Mouse (Mus musculus) right cerebral cortex, postnatal 14 days (tissue): ENCODE measurements around the gene Tnip1.
"Not testable (repeated sequence)": the region's sequence is repeated elsewhere in the genome, so short reads cannot be mapped to it uniquely, and the experiment has no call there.

Source experiments
- DNase-seq: peaks from one replicate; pipeline ENCODE4 v3.0.0; 2022

The Tnip1 gene

DNA sequence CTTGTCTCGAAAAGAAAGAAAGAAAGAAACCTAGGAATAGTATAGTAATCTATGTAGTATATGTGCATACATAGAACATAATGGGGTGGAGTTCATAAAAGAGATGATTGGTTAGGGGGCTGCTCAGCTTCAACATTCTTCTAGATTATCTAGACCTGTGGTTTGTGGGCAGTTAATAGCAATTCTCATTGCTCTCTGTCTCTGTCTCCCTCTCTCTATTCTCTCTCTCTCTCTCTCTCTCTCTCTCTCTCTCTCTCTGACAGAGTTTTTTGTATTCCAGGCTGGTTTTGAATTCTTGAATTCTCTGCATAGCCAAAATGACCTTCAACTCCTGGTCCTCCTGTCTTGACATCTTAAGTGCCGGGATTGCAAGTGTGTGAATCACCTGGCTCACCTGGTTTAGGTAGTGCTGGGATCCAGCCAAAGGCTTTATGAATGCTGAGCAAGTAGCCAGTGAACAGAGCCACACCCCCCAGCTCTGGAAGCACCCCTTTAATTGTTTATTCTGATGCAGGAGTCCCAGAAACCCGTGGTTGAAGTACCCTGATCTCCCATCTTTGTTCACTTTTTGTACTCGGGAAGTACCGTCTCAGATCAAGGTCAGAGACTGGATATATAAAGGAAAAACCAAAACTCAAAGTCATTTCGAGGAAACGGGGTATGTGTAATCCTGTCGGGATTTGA, 8.8 kb upstream of the Tnip1 start:
- DNase-seq: no peak

GRCm38 (mm10) chr11:54965234-54965633, 2.5 kb upstream of the Tnip1 start:
- DNase-seq: no peak

GRCm38 (mm10) chr11:54961921-54962320, 796 bp downstream of the Tnip1 start:
- no peak for DNase-seq

GRCm38 (mm10) chr11:54961164-54961850, 1.4 kb downstream of the Tnip1 start:
- DNase-seq: no peak

DNA sequence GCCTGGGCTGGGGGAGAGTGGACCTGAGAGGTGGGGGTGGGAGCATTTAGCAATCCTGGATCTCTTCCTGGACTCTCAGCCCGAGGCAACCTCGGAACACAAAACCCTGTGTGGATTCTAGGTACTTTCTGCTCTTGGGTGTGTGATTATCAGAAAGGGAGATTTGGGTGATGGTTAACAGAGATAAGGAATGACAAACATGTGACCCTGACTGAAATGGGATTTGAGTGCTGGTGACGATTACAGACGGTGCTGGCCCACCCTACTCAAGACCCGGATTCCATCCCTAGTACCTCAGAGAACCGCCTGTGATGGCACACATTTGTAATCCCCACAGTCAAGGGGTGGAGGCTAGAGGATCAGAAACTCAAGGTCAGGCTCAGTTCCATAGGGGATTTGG, 2.5 kb downstream of the Tnip1 start:
- DNase-seq: no peak

DNA sequence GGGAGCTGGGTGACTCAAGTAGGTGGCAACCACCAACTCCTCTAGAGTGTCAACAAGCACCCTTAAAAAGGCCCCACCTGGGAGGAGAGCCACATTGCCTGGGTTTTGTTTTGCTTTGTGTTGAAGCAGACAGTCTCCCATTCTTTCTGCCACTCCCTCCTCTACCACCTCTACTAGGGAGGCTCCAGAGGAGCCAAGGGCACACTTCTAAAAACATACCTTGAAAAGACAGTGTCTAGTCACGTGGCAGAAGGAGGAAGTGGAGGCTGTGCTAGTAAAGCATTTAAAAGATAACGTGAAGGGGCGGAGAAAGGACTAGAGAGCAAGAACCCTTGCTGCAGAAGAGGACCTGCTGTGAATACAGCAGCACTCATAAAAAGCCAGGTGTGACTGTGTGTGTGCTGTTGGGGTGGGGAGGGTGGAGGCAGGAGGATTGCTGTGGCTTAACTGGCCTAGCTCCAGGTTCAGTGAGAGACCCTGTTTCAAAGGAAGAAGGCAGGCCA, 4.1 kb downstream of the Tnip1 start:
- DNase-seq: no peak

- DNase-seq: not testable (repeated sequence)
These were observed 5.0 kb downstream of the Tnip1 start for GRCm38 (mm10) chr11:54957708-54958107.

DNA sequence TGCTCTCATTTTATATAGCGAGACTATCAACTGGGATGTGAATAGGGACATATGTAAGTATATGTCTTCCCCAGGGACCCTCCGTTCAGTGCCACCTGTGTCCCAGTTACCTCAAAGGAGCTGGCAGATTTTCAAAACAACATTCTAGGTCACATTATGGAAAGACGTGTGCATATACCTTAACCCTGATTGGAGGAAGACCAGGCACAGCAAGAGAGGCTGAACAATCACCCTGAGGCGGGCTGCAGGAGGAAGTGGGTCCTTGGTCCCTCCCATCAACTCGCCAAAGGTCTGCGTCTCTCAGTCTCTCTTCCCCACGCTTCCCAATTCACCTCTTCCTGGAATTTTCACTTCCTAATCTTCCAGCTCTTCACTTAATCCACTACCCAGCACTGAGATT, 5.8 kb downstream of the Tnip1 start:
- no peak for DNase-seq

GRCm38 (mm10) chr11:54955735-54956480, 6.8 kb downstream of the Tnip1 start:
- DNase-seq: peak; percentile 98

DNA sequence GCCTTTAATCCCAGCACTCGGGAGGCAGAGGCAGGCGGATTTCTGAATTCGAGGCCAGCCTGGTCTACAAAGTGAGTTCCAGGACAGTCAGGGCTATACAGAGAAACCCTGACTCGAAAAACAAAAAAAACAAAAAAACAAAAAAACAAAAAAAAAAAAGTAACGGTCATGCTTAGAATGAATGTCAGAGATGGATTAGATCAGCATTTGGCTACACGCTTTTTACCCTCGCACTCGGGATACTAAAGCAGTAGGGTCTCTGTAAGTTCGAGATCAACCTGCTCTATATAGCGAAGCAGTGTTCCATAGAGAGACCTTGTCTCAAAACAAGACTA, 7.3 kb downstream of the Tnip1 start:
- DNase-seq: not testable (repeated sequence)

GRCm38 (mm10) chr11:54954716-54955115, 8.0 kb downstream of the Tnip1 start:
- no peak for DNase-seq

DNA sequence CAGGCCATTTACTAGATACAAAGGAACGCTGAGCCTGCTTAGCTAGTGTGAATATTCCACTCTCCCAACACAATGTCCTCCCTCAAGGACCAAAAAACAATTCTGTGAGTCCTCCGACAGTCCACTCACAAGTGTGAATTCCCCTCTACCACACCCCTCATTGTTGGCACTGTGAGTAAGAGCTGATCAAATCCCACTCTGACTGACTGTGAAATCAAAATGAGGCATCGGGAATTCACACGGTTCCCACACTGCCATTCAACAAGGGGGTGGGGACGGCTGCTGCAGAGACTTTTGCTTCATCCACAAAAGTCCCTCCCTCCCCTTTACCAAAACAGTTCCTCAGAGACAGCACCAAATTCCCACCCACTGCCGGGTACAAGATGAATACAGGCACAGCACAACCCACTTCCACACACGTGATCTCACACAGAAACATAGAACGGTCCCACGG, 8.7 kb downstream of the Tnip1 start:
- no peak for DNase-seq

DNA sequence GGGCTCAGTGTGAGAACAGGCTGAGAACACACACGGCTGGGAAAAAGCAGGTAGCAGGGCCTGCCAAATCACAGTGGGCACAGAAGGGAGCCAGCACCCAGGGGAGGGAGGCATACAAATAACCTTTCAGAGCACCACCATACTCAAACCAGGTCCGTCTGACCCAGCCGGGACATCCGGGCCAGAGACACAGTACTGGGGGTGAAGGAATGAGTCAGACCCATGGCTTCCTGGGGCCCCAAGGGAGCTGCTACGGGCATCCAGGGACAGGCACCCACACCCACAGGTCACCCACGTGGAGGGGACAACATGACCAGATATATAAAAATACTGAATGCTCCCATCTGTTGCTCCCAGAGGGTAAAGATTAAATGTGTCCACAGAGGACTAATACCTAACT, 10.1 kb downstream of the Tnip1 start:
- no peak for DNase-seq

GRCm38 (mm10) chr11:54950684-54951083, 12.0 kb downstream of the Tnip1 start:
- no peak for DNase-seq

DNA sequence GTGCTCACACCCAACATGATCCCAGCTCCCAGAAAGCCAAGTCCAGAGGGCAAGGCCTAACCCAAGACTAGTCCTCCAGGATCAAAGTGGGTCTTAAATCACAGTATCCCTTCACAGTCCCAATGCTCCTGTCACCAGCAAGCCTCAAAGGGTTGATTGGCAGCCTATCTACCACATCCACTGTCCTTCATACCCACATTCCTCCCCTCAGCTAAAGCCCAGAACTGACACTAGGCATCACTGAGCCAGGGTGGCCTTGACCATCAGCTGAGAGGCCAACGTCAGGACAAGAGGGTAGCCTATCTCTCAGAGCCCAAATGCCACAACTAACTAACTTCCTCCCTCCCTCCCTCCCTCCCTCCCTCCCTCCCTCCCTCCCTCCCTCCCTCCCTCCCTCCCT, 13.0 kb downstream of the Tnip1 start:
- DNase-seq: no peak

DNA sequence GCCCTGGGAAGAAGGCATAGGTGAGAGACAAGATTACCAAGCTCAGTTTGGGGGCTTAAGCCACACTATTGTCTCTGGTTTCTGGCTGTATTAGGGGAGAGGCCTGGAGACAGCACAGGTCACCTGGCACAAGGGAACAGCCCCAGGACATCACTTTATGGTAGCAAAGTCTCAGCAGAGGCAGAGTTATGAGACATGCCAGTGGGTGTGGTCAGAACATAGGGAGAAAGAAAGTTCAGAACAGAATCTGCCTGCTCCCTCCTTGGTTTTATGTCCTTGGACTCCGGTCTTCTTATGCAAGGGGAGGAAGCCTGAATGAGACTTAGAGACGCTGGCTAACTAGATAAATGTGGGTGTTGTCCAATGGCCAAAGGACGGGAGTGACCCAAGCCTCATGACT, 18.0 kb downstream of the Tnip1 start:
- DNase-seq: no peak

GRCm38 (mm10) chr11:54940056-54940455, 22.7 kb downstream of the Tnip1 start:
- no peak for DNase-seq

DNA sequence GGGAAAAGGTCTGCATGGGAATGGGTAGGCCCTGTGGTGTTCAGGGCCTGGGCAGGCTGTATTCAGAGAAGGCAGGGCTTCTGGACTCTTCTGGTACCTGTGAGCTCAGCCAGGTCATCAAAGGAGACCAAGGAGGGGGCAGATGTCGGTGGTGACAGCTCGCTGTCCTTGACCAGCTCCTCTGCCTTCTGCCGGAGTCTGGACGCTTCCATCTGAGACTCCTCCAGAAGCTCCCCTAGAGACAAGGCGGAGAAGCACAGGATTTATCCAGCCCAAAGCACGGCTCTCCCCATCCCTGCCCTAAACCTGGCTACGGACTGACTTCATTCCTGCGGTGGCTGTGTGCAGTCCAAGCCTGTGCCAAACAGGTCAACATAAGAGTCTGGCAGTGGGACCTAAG, 23.2 kb downstream of the Tnip1 start:
- DNase-seq: no peak

- no peak for DNase-seq
These were observed 26.0 kb downstream of the Tnip1 start for GRCm38 (mm10) chr11:54936771-54937140.

DNA sequence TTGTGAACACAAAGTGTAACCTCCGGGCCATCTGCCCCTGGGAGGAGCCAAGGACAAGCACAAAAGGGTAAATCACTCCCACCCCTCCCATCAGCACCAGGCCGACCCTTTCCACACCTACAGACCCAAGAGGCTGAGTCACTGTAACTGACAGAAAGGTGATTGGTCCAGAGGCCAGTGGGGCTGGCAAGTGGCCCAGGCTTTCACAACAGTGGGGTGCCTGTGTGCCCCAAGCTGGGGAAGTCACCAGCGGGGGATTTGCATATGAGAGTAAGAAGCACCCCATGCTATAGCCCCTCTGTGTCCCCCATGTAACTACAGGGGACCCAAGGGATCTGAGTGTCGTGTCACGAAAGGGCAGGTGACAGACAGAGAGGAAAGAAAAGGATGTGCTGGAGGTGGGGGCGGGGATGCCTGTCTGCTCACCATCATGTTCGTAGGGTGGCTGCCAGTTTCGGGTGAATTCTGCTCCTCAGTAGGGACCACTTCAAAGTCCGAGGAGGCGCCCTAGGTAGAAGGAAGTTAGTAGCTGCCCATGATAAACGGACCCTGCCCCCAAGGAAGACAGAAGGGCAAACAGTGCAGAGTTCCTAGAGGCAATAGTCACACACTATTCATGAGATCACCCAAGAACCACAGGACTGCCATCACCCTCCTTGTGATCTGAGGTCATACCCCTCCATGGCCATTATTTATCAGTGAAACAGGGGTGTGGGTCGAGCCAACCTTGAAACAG, 26.5 kb downstream of the Tnip1 start:
- no peak for DNase-seq

- no peak for DNase-seq
These were observed 28.5 kb downstream of the Tnip1 start for GRCm38 (mm10) chr11:54934198-54934597.

GRCm38 (mm10) chr11:54932540-54932939, 30.2 kb downstream of the Tnip1 start:
- DNase-seq: no peak

- DNase-seq: peak; percentile 64
These were observed 31.2 kb downstream of the Tnip1 start for GRCm38 (mm10) chr11:54931405-54932093.
